Mouse (Mus musculus) layer of hippocampus, postnatal 10 days (tissue): ENCODE measurements around the gene Btg2. TPM values are rescaled to one million over a fixed set of nuclear protein-coding genes. Genes with fewer than 3 reads are reported as not detected.

Source experiments
- total RNA-seq, 2 experiments: library from RNA; stranded (reverse); gene quantifications; 2 replicates each; pipeline ENCODE4 v1.2.3; 2021

The Btg2 gene
- total RNA-seq, 2 experiments from 2014 or later, result 13.1 to 14.3 TPM

Other genes with a start within 250 kb of the Btg2 start
- 1 to 10 TPM in 1 of 2 experiments, under 1 TPM in 1; 0.94 to 1.1 TPM for gene Optc, start 171.1 kb downstream of the Btg2 start, total RNA-seq
- gene Prelp, start 157.7 kb downstream of the Btg2 start, total RNA-seq, result 1 to 10 TPM; 4.1 to 4.6 TPM
- 1 to 10 TPM; 5.3 to 9.5 TPM for gene Fmod, start 41.9 kb downstream of the Btg2 start, total RNA-seq
- under 1 TPM; 0.51 to 0.53 TPM for gene Chit1, start 32.1 kb upstream of the Btg2 start, total RNA-seq
- gene Chil1, start 103.1 kb upstream of the Btg2 start, total RNA-seq, result 1 to 10 TPM; 5.4 to 6.5 TPM
- not detected for gene Mybph, start 114.3 kb upstream of the Btg2 start, total RNA-seq
- gene Adora1, start 156.3 kb upstream of the Btg2 start, total RNA-seq, result 100 to 1,000 TPM; 162 to 169 TPM
- gene Myog, start 210.9 kb upstream of the Btg2 start, total RNA-seq, result not detected